Mouse (Mus musculus) retina, embryonic 14.5 days (tissue): ENCODE measurements at regions not wholly inside any gene's neighbourhood (a gene's known extent, or its start where the extent isn't known, plus 50 kb on each side); places are given as distances from the start of the nearest gene placed in this dataset.

Experiments
- DNase-seq: peaks from one replicate; pipeline ENCODE4 v3.0.0-alpha.2; 2015; ENCODE audit warnings: low spot score

- DNase-seq: no peak
Observed at GRCm38 (mm10) chr19:21146860-21147390, 125.2 kb upstream of the Zfand5 start.

- DNase-seq: peak; percentile 62
Observed at GRCm38 (mm10) chr19:21144659-21145283, 127.3 kb upstream of the Zfand5 start.

GRCm38 (mm10) chr19:21143970-21144595 lies 128.0 kb upstream of the Zfand5 start:
- DNase-seq: no peak

- no peak for DNase-seq
Observed at GRCm38 (mm10) chr19:21140456-21140855, 131.6 kb upstream of the Zfand5 start.

GRCm38 (mm10) chr19:21138998-21139495 lies 133.0 kb upstream of the Zfand5 start:
- DNase-seq: no peak

GRCm38 (mm10) chr19:21136756-21137155 lies 135.3 kb upstream of the Zfand5 start:
- DNase-seq: no peak

GRCm38 (mm10) chr19:21135998-21136380 lies 136.1 kb upstream of the Zfand5 start:
- DNase-seq: no peak

- no peak for DNase-seq
Observed at GRCm38 (mm10) chr19:21135297-21135997, 136.6 kb upstream of the Zfand5 start.

GRCm38 (mm10) chr19:21129653-21130052 lies 142.4 kb upstream of the Zfand5 start:
- no peak for DNase-seq

- DNase-seq: no peak
Observed at GRCm38 (mm10) chr19:21127079-21127745, 144.9 kb upstream of the Zfand5 start.

GRCm38 (mm10) chr19:21126670-21127069 lies 145.4 kb upstream of the Zfand5 start:
- no peak for DNase-seq

GRCm38 (mm10) chr19:21119477-21119876 lies 152.6 kb upstream of the Zfand5 start:
- no peak for DNase-seq

- no peak for DNase-seq
Observed at GRCm38 (mm10) chr19:21118782-21119181, 153.3 kb upstream of the Zfand5 start.

- no peak for DNase-seq
Observed at GRCm38 (mm10) chr19:21115693-21116092, 156.4 kb upstream of the Zfand5 start.

GRCm38 (mm10) chr19:21111836-21112235 lies 157.8 kb upstream of the Tmc1 start:
- no peak for DNase-seq

- no peak for DNase-seq
Observed at GRCm38 (mm10) chr19:21108311-21108710, 154.3 kb upstream of the Tmc1 start.

- no peak for DNase-seq
Observed at GRCm38 (mm10) chr19:21107741-21108140, 153.7 kb upstream of the Tmc1 start.

GRCm38 (mm10) chr19:21107275-21107674 lies 153.3 kb upstream of the Tmc1 start:
- DNase-seq: no peak

- no peak for DNase-seq
Observed at GRCm38 (mm10) chr19:21106766-21107165, 152.8 kb upstream of the Tmc1 start.

- DNase-seq: peak; percentile 8
Observed at GRCm38 (mm10) chr19:21106241-21106669, 152.3 kb upstream of the Tmc1 start.

GRCm38 (mm10) chr19:21105004-21105403 lies 151.0 kb upstream of the Tmc1 start:
- DNase-seq: no peak

GRCm38 (mm10) chr19:21104462-21104936 lies 150.5 kb upstream of the Tmc1 start:
- DNase-seq: no peak
